Mouse (Mus musculus): ENCODE data around the gene Nup133. TPM values are rescaled to one million over a fixed set of nuclear protein-coding genes. Genes with fewer than 3 reads are reported as not detected.

Nup133 gene
- polyA plus RNA-seq, 2 experiments: 27.0 to 32.2 TPM

GRCm38 (mm10) chr8:123854252-123854651 lies 94.8 kb downstream of the Nup133 start:
- H3K9me3 ChIP-seq (ENCODE audit: control insufficient read depth, low read length): no peaks in the 10 kb centered on the region
- no peak overlapping the region for H3K4me3 ChIP-seq (replicated peaks; ENCODE audit: low read length)
- no peak for TF ChIP-seq POLR2A (IDR thresholded peaks at IDR 0.05; ENCODE audit: borderline replicate concordance, extremely low read depth, insufficient read depth, insufficient read length)
- DNase-seq (ENCODE audit: low spot score) (no peak), ATAC-seq (ENCODE audit: low FRiP score, low read depth) (no peak)
- 100% methylated on average over 1 of the region's 1 CpGs for WGBS
- 0 out of 2 replicates have a peak, but pooled peaks cover 4% of the 10 kb centered on the region for H3K4me1 ChIP-seq (ENCODE audit: control insufficient read depth, insufficient read depth, low read length)
- no peak overlapping the region for H3K9ac ChIP-seq (ENCODE audit: low read depth, low read length, severe bottlenecking)
- H3K36me3 ChIP-seq (ENCODE audit: control insufficient read depth, insufficient read depth, low read length): no peaks in the 10 kb centered on the region
- H3K27ac ChIP-seq (replicated peaks; ENCODE audit: low read depth, low read length): no peak overlapping the region
- H3K27me3 ChIP-seq (ENCODE audit: control insufficient read depth, insufficient read depth, low read length): no peaks in the 10 kb centered on the region
- H3K4me2 ChIP-seq (replicated peaks; ENCODE audit: low read depth, low read length, severe bottlenecking): no peak overlapping the region

- 46% methylated on average over 5 of the region's 5 CpGs for WGBS
Measured at GRCm38 (mm10) chr8:123851590-123851989, 97.5 kb downstream of the Nup133 start.

GRCm38 (mm10) chr8:123849352-123849751 lies 99.7 kb downstream of the Nup133 start:
- H3K9ac ChIP-seq (ENCODE audit: low read depth, low read length, severe bottlenecking): no peak overlapping the region
- H3K4me1 ChIP-seq (ENCODE audit: control insufficient read depth, insufficient read depth, low read length): no peaks in the 10 kb centered on the region
- no peak overlapping the region for H3K27ac ChIP-seq (replicated peaks; ENCODE audit: low read depth, low read length)
- 85% methylated on average over 4 of the region's 4 CpGs for WGBS
- H3K36me3 ChIP-seq (ENCODE audit: control insufficient read depth, insufficient read depth, low read length): no peaks in the 10 kb centered on the region
- no peak overlapping the region for H3K4me2 ChIP-seq (replicated peaks; ENCODE audit: low read depth, low read length, severe bottlenecking)
- H3K9me3 ChIP-seq (ENCODE audit: control insufficient read depth, low read length): no peaks in the 10 kb centered on the region
- TF ChIP-seq POLR2A (IDR thresholded peaks at IDR 0.05; ENCODE audit: borderline replicate concordance, extremely low read depth, insufficient read depth, insufficient read length): no peak
- no peak overlapping the region for H3K4me3 ChIP-seq (replicated peaks; ENCODE audit: low read length)
- no peaks in the 10 kb centered on the region for H3K27me3 ChIP-seq (ENCODE audit: control insufficient read depth, insufficient read depth, low read length)
- no peak for ATAC-seq (ENCODE audit: low FRiP score, low read depth)
- no peak for DNase-seq (ENCODE audit: low spot score)

More at GRCm38 (mm10) chr8:123851590-123851989, 97.5 kb downstream of the Nup133 start:
- Histone ChIP-seq H3K9me3 (ENCODE audit: control insufficient read depth, low read length) (no peaks in the 10 kb centered on the region), H3K27me3 (ENCODE audit: control insufficient read depth, insufficient read depth, low read length) (no peaks in the 10 kb centered on the region), H3K4me3 (replicated peaks; ENCODE audit: low read length) (no peak overlapping the region), H3K4me2 (replicated peaks; ENCODE audit: low read depth, low read length, severe bottlenecking) (no peak overlapping the region), H3K27ac (replicated peaks; ENCODE audit: low read depth, low read length) (no peak overlapping the region), H3K4me1 (ENCODE audit: control insufficient read depth, insufficient read depth, low read length) (no peaks in the 10 kb centered on the region), H3K9ac (ENCODE audit: low read depth, low read length, severe bottlenecking) (no peak overlapping the region), H3K36me3 (ENCODE audit: control insufficient read depth, insufficient read depth, low read length) (no peaks in the 10 kb centered on the region)
- DNase-seq (ENCODE audit: low spot score) (no peak), ATAC-seq (ENCODE audit: low FRiP score, low read depth) (no peak)
- no peak for TF ChIP-seq POLR2A (IDR thresholded peaks at IDR 0.05; ENCODE audit: borderline replicate concordance, extremely low read depth, insufficient read depth, insufficient read length)

GRCm38 (mm10) chr8:123847546-123847945 lies 101.5 kb downstream of the Nup133 start:
- WGBS: 63% methylated on average over 3 of the region's 3 CpGs
- no peaks in the 10 kb centered on the region for H3K27me3 ChIP-seq (ENCODE audit: control insufficient read depth, insufficient read depth, low read length)
- no peak overlapping the region for H3K4me2 ChIP-seq (replicated peaks; ENCODE audit: low read depth, low read length, severe bottlenecking)
- no peak overlapping the region for H3K9ac ChIP-seq (ENCODE audit: low read depth, low read length, severe bottlenecking)
- no peaks in the 10 kb centered on the region for H3K36me3 ChIP-seq (ENCODE audit: control insufficient read depth, insufficient read depth, low read length)
- H3K27ac ChIP-seq (replicated peaks; ENCODE audit: low read depth, low read length): no peak overlapping the region
- H3K4me1 ChIP-seq (ENCODE audit: control insufficient read depth, insufficient read depth, low read length): no peaks in the 10 kb centered on the region
- ATAC-seq (ENCODE audit: low FRiP score, low read depth): no peak
- H3K9me3 ChIP-seq (ENCODE audit: control insufficient read depth, low read length): no peaks in the 10 kb centered on the region
- no peak overlapping the region for H3K4me3 ChIP-seq (replicated peaks; ENCODE audit: low read length)
- no peak for DNase-seq (ENCODE audit: low spot score)
- no peak for TF ChIP-seq POLR2A (IDR thresholded peaks at IDR 0.05; ENCODE audit: borderline replicate concordance, extremely low read depth, insufficient read depth, insufficient read length)

Other genes starting within 250 kb of the Nup133 start
- 29.4 and 29.5 TPM in 2 replicates for gene Rab4a, start 143.3 kb downstream of the Nup133 start, polyA plus RNA-seq (2012; rRNA removed)
- gene Rab4a, start 143.3 kb downstream of the Nup133 start, polyA plus RNA-seq (2014; fragmentation: Nextera tagmentation; extraction: Ambion mirVana): 45.1 and 45.5 TPM in 2 replicates
- 4.6 and 4.9 TPM in 2 replicates for gene Ccsap, start 89.1 kb downstream of the Nup133 start, polyA plus RNA-seq (2012; rRNA removed)
- gene Ccsap, start 89.1 kb downstream of the Nup133 start, polyA plus RNA-seq (2014; fragmentation: Nextera tagmentation; extraction: Ambion mirVana): 3.7 and 4.2 TPM in 2 replicates
- gene Acta1, start 54.5 kb downstream of the Nup133 start, polyA plus RNA-seq (2012; rRNA removed): 829 and 847 TPM in 2 replicates
- 625 and 1,005 TPM in 2 replicates for gene Acta1, start 54.5 kb downstream of the Nup133 start, polyA plus RNA-seq (2014; fragmentation: Nextera tagmentation; extraction: Ambion mirVana)
- 14.0 and 15.4 TPM in 2 replicates for gene Abcb10, start 33.9 kb upstream of the Nup133 start, polyA plus RNA-seq (2012; rRNA removed)
- 19.2 and 20.9 TPM in 2 replicates for gene Abcb10, start 33.9 kb upstream of the Nup133 start, polyA plus RNA-seq (2014; fragmentation: Nextera tagmentation; extraction: Ambion mirVana)
- 38.8 and 49.3 TPM in 2 replicates for gene Taf5l, start 72.1 kb upstream of the Nup133 start, polyA plus RNA-seq (2012; rRNA removed)
- 48.8 and 49.6 TPM in 2 replicates for gene Taf5l, start 72.1 kb upstream of the Nup133 start, polyA plus RNA-seq (2014; fragmentation: Nextera tagmentation; extraction: Ambion mirVana)
- gene Urb2, start 72.2 kb upstream of the Nup133 start, polyA plus RNA-seq (2012; rRNA removed): 11.9 and 12.4 TPM in 2 replicates
- 6.7 and 7.2 TPM in 2 replicates for gene Urb2, start 72.2 kb upstream of the Nup133 start, polyA plus RNA-seq (2014; fragmentation: Nextera tagmentation; extraction: Ambion mirVana)